Mouse (Mus musculus) adrenal gland, postnatal 14 days (tissue): ENCODE measurements around the gene Zdhhc18. TPM values are rescaled to one million over a fixed set of nuclear protein-coding genes. Genes with fewer than 3 reads are reported as not detected.

Source experiments
- DNase-seq: peaks from one replicate; pipeline ENCODE4 v3.0.0; 2021; ENCODE audit warnings: mixed read lengths
- long read RNA-seq, 2 experiments: library from polyadenylated mRNA; stranded (forward); transcript quantifications; one replicate each; pipeline ENCODE4 v2.0.0; 2021
- total RNA-seq: library from RNA; stranded (reverse); gene quantifications from 2 replicates; pipeline ENCODE4 v1.2.3, GENCODE M21; 2021

The Zdhhc18 gene
- 16.9 and 29.9 TPM in 2 replicates for total RNA-seq
- long read RNA-seq, experiment 1, full-length matches to known transcripts, result 8 of 26 reads
- long read RNA-seq, experiment 1, partial matches to known transcripts, result 4 of 26 reads
- long read RNA-seq, experiment 1, other reads (novel, unspliced or antisense), result 14 of 26 reads
- long read RNA-seq, experiment 2, full-length matches to known transcripts, result 13 of 21 reads
- long read RNA-seq, experiment 2, partial matches to known transcripts, result 4 of 21 reads
- long read RNA-seq, experiment 2, other reads (novel, unspliced or antisense), result 4 of 21 reads

DNA sequence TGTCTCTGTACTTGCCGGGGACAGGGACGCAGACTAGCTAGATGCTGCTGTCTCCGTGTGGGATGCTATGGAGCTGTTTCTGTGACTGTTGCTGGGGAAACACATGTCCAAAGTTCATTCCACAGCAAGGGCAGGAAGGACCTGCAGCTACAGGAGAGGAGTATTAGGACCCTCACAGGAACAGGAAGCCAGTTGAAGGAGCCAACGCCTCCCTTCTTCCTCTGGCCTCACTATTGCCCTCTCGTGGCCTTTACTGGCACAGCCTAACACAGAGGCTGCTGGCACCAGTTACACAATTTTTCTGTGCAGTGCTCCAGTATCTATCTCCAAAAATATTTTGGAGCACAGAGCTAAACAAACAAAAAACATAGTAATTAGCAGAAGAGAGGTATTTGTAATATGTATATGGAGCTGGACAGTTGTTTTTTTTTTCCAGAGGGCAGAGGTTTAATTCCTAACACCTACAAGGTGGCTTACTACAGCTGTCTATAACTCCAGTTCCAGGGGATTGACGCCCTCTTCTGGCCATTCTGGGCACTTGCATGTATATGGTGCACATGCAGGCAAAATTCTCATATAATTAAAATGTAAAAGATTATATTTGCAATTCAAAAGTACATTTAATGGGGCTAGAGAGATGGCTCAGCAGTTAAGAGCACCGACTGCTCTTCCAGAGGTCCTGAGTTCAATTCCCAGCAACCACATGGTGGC is at the start of gene Zdhhc18:
Gene Zdhhc18, minus strand, starts transcription at position 166 of the 711 bp plus-strand sequence.
- DNase-seq, result peak; percentile 89

DNA sequence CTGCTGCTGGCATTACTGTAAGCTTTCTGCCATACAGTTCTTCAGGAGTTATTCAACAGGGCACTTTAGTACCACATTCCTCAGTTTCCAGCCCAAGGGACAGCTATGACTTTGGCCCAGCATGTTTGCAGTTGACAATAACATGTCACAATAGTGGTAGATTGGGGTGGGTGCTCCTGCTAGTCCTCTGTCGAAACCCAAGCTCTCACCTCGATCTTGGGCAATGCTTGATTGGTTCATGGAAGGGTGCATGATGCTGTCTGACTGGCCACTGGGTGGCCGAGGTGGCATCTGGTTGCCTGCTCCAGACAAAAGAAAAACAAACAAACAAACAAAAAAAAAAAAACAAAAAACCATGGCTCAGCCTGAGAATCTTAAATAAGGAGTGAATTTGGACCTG is 45.4 kb upstream of the Zdhhc18 start:
- DNase-seq, result no peak

DNA sequence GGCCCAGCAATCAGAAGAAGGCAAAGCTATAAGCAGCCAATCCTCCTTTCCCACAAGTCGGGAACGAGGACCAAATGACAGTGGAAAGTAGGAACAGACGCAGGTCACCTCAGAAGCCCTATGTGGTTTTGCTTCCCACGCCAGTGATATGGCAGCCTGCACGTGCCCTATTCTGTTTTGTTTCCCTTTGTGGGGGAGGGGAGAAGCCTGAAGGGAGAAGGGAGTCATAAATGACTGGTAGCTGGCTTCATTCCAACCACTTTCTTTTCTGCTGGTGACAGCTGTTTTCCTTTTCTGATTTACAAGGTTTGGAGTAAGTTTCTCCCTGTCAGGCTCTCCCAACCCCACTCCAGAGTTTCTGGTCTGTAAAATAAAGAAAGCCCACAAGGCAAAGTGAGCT is 40.3 kb upstream of the Zdhhc18 start:
- DNase-seq, result peak; percentile 60

DNA sequence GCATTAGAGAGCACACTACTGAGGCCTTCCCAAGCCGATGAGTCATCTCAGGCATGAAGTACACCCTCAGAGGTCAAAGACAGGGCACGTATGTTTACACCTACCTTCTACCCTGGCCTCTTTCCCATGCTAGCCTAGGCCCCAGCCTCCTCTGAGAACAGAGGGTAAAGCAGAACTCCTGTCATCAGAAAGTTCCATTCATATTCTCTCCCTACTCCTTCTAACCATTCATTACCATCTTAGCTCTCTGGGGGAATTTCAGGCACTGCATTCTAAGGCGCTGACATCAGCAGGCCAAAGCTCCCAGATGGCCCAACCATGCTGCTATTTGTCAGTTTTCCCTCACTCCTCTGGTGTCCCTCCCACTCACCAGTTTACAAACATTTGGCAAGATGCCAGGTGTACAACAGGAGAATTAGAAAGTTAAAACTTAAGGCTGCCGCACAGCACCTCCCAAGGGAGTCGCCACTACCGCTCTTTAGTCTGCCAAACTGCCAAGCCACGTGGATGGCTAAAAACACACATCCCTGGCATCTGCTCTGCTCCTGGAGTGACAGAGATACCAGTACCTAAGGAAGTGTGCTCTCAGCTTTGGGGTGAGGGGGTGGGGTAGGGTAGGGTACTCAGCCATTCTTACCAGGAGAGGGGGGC is 38.6 kb upstream of the Zdhhc18 start:
- DNase-seq, result peak; percentile 67

DNA sequence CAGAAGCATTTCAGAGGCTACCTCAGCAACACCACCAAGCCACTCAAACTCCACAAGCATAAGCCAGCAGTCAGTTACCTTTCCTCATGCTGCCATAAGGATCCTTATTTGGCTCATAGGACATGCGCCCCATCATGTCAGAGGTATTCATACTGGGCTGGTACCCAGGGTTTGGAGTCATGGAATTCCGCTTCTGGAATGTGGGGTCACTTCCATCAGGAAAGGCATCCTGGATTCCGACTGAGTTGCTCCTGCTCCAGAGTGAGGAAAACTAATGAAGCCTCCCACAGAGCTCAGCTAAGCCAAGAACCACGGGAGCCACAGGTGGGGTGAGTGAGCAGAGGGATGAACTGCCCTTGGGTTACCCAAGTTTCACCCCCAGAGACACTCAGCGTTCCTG is 37.2 kb upstream of the Zdhhc18 start:
- DNase-seq, result no peak

DNA sequence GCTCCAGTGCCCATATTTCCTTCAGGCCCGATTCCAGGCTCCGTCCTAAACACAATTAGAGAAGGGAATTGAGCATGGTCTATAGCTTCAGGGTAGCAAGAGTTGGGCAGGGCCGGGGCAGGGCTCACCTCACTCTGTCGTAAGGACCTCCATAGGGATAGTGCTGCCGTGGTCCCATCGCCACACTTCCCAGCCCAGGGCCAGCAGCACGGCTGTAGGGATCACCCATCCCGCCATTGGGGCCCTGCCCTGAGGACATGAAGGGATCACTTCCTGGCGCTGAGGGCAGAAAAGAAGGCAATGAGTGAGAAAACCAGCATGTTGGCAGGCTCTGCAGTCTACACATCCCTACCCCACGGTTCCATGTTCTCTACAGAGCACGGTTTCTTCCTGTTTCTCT is 36.6 kb upstream of the Zdhhc18 start:
- no peak for DNase-seq

DNA sequence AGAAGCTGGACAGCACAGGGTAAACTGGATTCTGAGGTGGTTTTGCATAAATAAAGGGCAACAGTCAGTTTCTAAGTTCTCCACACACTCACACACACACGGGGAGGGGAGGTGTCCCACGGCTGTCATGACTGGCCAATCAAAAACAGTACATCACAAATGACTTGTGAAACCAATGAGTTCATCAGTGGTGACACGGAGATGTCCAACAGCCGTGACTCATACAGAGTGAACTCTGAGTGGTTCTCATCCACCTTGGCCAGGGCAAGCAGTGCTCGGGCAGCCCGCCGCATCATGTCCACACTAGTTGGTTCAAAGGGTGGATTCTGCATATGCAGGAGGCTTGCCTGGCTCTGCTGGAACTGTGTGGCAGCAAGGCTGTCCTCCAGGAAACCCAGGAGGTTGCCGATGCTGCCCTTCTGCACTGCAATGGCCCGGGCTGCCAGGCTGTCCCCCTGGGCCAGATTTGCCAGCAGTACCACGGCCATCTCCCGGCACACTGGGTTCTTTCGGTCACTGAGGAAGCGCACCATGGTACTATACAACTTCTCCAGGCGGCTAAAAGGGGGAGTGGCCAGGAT is 30.3 kb upstream of the Zdhhc18 start:
- DNase-seq, result peak; percentile 49

DNA sequence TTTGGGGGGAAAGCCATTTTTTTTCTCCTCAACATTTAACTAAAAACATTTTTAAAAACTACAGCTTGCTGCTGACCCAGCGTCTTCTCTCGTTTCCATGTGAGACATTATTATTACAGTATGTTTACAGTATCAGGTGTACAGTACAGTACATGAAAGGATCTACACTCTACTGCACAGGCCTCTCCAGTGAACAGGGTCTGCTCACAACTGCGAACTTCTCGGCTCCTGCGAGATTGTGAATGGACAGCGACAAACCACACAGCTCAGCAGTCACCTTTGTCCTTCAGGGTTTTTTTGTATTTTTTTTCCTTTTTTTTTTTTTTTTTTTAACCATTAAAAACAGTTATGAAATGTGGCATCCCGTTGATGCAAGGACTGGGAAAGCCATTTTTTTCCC is 29.7 kb upstream of the Zdhhc18 start:
- no peak for DNase-seq

DNA sequence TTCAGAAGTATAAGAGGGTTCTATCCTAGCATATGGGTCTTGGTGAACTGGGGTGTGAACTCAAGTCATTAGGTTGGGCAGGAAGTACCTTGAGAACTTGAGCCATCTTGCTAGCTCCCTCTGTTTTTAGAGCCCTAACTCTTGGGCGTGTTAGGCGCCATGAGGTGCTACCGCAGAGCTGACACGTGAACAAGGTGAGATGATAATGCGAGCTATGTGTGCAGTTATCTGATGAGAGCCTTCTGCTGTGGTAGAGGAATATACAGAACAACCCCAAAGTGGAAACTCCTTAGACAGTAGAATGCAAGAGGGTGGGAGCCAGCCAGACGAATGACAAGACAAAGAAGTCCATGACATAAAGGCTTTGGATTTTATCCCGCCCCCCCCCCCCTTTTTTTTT is 27.3 kb upstream of the Zdhhc18 start:
- no peak for DNase-seq

DNA sequence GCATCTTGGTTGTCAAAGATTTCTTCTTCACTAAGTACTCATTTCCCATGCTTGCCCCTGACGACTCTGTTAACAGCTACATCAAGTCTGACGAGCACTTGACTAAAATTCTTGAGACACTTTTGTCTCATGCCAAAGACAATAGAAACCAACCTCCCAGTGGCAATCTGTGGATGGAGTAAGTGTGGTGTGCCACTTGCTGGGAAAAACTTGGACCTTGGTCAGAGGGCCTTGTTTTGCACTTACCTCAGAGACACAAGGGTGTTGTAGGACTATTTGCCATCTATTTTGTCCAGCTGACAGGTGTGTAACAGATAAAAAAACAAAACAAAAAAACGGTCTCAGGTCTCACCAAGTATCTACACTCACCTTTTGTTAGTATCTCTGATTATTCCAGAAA is 26.2 kb upstream of the Zdhhc18 start:
- no peak for DNase-seq

DNA sequence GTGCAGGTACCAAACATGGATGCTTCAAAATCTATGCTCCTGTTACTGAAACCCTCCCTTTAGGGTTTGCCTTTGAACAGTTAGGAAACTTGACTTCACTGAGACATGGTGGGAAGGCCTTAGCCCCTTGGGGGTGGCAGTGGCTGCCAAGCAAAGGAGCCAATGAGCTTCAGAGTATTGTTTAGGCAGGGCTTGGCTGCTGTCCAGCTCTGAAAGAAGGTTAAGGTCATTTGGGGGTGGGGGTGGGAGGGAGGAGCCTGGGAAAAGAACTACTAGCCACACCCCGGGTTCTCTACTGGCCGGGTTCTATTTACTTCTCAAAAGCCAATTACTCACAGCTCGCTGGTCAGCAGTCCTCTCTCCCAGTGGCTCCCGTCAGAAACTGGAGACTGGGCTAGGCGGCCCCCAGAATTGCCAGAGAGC is 25.7 kb upstream of the Zdhhc18 start:
- peak; percentile 92 for DNase-seq

DNA sequence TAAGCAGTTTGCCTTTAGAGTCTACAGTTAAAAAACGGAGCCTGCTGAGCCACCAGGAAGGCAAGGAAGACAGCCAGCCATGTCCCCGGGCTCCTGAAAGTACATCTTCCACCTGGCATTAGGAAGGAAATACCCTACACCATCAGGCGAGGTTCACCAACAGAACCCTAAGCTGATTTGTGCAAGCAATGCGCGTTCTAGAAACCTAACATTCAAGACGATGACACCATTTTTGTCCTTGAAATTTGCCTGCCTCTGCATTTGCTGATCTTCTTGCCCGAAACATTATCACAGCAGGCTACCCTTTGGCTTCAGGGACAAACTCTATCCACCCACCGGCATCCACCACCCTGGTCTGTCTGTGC is 24.4 kb upstream of the Zdhhc18 start:
- DNase-seq, result no peak

DNA sequence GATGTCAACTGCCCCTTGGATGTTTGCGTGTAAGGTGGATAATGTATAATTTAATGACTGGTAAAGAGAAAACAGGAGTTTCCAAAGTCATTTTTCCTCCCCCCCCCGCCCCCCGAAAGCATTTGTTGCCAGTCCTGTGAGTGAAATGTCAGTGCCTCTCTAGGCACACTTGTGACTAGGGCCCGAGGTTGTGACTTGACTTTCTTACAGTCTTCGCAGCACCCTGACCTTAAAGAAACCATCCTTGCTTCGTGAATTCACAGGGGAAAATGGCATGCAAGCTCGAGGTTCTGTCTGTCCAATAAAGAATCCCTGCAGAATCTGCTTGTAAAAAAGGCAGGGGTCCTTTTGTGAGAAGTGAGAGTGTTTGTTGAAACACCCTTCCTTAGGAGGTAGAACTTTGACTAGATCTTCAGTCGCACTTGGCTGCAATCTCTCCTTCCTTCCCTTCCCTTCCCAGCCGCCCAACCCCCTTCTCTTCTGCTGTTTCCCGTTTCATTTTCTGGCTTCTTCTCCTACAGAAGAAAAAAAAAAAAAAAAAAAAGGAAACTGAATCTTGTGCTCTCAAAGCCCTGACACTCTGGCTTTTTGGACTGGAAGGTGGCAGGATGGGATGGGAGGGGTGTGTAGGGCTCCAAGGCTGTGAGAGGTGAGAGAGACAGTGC is 23.8 kb upstream of the Zdhhc18 start:
- peak; percentile 70 for DNase-seq

DNA sequence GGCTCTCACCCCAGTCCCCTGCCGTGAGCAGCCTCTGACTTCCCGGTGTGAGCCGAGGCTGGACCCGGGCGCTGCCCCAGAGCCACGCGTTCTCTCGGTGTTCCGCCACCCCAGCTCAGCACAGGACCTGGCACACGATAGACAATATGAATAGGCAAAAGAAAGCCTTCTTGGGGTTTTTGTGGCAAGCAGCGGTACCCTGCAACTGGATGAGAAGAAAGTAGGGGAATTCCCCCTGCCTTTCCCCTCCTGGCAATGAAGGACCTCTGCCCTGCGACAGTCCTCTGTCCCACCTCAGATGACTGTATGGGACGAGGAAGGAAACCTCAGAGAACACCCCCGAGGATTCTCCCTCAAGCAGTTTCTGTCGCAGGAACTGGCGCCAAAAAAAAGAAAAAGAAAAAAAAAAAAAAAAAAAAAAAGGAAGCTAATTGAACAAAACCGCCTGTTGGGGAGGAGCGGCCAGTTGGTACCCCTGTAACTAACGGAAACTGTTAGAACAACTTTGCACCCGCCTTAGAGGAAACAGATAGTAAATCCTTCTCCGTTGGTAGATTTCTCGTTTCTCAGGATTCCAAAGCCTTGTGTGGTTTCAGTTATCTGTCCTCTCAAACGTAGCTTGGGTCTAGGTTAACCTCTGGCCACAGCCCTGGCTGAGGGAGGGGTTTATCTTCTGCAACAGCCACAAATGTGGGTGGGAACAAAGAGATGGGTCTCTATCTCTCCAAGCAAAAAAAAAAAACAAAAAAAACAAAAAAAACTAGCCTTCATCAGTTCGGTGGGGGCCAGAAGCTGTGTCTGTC is 23.1 kb upstream of the Zdhhc18 start:
- DNase-seq, result peak; percentile 62

DNA sequence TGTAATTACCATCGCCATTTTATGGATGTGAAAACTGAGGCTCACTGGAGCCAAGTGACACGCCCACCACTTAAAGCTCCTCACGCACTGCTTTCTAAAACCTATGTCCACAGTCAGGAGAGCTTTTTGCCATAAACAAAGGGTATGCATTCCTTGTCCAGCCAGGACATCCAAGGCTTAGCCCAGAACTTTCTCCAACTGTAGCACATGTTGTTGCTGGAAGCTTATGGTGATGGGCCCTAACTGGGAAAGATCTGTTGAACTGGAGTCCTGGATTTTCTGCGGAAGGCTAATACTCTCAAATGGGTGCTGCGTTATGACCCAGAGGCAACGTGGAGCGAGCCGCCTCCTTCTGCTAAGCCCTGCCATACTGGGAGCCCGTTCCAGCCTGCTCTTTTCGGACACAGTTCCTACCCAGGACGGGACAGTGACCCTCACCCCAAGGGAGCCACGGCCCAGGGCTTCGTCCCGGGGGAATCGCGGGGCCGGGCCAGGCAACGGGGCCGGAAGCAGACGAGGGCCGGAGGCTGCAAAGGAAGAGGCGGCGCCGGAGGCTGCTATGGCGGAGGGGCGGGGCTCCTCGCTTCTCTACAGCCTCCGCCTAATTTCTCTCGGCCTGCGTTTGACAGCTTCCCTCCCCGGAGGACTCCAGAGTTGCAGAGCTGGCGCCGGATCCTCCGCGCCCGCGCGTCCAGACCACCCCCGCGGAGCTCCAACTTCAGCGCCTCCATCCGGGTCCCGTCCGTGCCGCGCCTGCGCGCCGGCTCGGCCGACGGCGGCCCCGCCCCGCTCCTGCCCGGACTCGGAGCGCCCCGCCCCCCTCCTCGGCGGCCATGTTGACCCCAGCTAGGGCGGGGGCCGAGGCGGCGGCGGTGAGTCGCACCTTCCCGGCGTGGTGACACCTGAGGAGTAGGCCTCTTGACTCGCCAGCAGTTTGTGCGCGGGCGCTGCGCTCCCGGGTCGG is 22.2 kb upstream of the Zdhhc18 start, which contains the start of gene Pigv:
Gene Pigv, minus strand, starts transcription at position 767 of the 964 bp plus-strand sequence.
- peak; percentile 96 for DNase-seq

DNA sequence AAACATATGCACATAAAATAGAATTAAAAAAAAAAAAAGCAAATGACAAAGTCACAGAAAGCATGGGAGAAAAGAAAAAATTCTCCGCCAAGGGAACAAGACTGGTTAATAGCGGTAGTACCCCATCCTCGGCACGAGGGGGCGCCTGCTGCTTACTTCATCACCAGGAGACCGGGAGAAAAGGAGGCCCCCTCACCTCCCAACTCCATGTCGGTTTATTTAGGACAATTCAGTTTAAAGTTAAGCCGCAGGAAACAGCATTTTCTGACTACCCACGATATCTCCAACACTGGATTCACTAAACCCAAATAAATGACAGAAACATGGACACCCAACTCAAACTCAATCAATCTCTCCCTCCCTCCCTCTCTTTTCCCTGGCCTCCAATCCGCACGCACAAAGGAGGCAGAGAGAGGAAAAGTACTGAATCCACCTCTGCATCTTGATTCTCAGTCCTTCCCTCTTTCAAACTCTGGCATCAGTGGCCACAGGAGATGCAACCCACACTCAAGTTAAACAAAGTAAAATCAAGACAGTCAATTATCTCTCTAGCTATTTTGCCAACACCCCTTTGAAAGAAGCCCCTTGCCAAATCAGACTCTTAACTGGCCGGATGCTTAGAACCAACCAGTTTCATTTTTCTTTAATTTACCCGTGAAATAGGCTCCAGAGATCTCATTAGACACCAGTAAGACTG is 21.4 kb upstream of the Zdhhc18 start:
- DNase-seq, result peak; percentile 90

DNA sequence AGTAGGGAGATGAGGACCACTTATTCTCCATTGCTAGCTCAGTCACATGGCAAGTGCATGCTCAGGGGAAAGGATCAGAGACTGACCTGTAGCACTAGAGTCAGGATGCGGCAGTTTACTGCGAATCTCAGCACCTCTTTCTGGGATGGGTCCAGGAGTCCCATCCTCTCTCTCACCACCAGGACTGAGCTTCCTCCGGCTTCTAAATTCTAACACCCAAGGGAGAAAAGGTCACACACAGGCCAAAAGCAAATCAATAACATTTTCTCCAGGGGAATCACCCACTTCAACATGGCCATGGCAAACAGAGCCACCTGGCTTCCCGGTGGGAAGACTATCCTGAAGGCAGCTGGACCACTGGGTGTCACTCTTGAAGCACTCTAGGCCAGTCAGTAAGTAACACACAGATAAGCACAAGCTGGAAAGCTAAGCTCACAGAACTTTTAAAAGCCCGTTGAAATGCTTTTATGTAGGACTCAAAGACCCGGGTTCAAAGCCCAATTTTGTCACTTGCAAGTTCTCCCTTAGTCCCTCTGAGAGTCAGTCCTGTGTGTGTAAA is 19.8 kb upstream of the Zdhhc18 start:
- DNase-seq, result peak; percentile 45

DNA sequence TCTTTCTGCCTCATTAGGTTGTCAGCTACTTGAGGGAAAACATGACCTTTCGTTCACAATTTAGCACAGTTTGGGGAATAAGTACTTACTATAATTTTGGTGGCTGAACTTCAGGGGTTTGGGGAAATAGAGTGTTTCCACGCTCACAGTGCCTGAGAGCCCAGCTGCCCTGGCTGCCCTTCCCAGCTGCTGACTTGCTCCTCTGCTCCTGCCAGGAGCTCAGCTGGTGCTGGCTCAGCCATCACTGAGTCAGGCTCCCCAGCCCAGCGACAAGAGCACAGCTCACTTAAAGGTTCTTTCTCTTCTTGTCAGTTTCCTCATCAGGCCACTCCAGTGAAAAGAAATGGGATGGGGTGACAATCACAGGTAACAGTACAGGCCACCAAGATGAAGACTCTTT is 18.6 kb upstream of the Zdhhc18 start:
- no peak for DNase-seq

DNA sequence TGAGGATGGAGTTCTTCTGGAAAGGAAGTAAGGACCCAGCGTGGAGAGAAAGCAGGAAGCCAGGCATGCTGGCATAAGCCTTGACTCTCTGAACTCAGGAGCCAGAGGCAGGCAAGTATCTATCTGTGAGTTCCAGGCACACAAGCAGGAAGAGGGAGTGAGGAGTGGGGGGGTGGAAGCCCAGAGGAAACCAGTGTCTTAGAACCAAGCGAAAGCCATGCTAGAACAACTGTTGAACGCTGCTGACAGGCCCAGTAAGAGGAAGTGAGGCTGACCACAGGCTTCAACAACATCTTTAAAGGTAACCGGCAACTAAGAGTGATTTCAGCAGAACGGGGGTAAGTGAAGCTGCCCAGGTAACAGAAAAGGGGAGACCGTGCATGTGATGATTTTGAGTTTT is 16.2 kb upstream of the Zdhhc18 start:
- DNase-seq, result no peak
